Mouse (Mus musculus) MEL (cell line): Measurements from ENCODE around the gene Wdr44. TPM values are rescaled to one million over a fixed set of nuclear protein-coding genes. Genes with fewer than 3 reads are reported as not detected.
A peak's percentile ranks its signal among the peaks of the same experiment; 100 is the strongest.

Source experiments
- DNase-seq: peaks from one replicate; pipeline ENCODE4 v3.0.0; 2011; ENCODE audit warnings: low read depth, low spot score
- H3K27ac ChIP-seq: 2 replicates; pipeline ENCODE4 v1.5.1; 2012; ENCODE audit warnings: low read depth, mild to moderate bottlenecking, control low read depth, low read length, moderate library complexity; ENCODE audit not compliant: control insufficient read depth
- H3K27me3 ChIP-seq, 2 experiments: fragments of 150-350 bp in 1 of 2; sonication (generic) in 1 of 2; 2 replicates each; pipeline ENCODE4 v1.6.1; 2012; ENCODE audit warnings: low read length in 2 of 2, mild to moderate bottlenecking in 2 of 2, improper control_type of control experiment in 1 of 2, moderate library complexity in 1 of 2; ENCODE audit not compliant: insufficient read depth in 2 of 2, control insufficient read depth in 1 of 2
- H3K36me3 ChIP-seq, 2 experiments: 2 replicates each; pipeline ENCODE4 v1.6.1; 2012 to 2014; ENCODE audit warnings: low read length in 2 of 2, improper control_type of control experiment in 1 of 2, inconsistent platforms in 1 of 2, mild to moderate bottlenecking in 1 of 2; ENCODE audit not compliant: insufficient read depth in 2 of 2, control insufficient read depth in 1 of 2
- H3K4me1 ChIP-seq, 2 experiments: fragments of 150-350 bp in 1 of 2; sonication (generic) in 1 of 2; 2 replicates each; pipeline ENCODE4 v1.6.1; 2012; ENCODE audit warnings: low read length in 2 of 2, improper control_type of control experiment in 1 of 2, mild to moderate bottlenecking in 1 of 2; ENCODE audit not compliant: insufficient read depth in 2 of 2, control insufficient read depth in 1 of 2
- H3K4me3 ChIP-seq, 2 experiments: fragments of 150-350 bp in 1 of 2; sonication (generic) in 1 of 2; 2 replicates each; pipeline ENCODE4 v1.5.1; 2012; ENCODE audit warnings: low read depth in 2 of 2, low read length in 2 of 2, mild to moderate bottlenecking in 2 of 2, moderate library complexity in 2 of 2, control low read depth in 1 of 2, improper control_type of control experiment in 1 of 2; ENCODE audit not compliant: control insufficient read depth in 1 of 2, insufficient read depth in 1 of 2
- H3K79me2 ChIP-seq: 2 replicates; pipeline ENCODE4 v1.6.1; 2012; ENCODE audit warnings: mild to moderate bottlenecking, low read length, moderate library complexity; ENCODE audit not compliant: control insufficient read depth, poor library complexity, insufficient read depth
- H3K9ac ChIP-seq: 2 replicates; pipeline ENCODE4 v1.6.1; 2012; ENCODE audit warnings: low read depth, mild to moderate bottlenecking, control low read depth, low read length, moderate library complexity; ENCODE audit not compliant: control insufficient read depth, poor library complexity, severe bottlenecking
- H3K9me3 ChIP-seq: fragments of 150-350 bp; sonication (generic); replicated peaks from 2 replicates; pipeline ENCODE4 v1.6.1; 2012; ENCODE audit warnings: mild to moderate bottlenecking, low read length, improper control_type of control experiment, moderate library complexity; ENCODE audit not compliant: insufficient read depth
- BHLHE40 ChIP-seq: IDR thresholded peaks from 2 replicates; pipeline ENCODE4 v1.6.1; 2012; ENCODE audit warnings: low read depth, mild to moderate bottlenecking, inconsistent platforms, low read length, improper control_type of control experiment, borderline replicate concordance
- CHD1 ChIP-seq: IDR thresholded peaks from 2 replicates; pipeline ENCODE4 v1.6.1; 2012; ENCODE audit warnings: low read depth, mild to moderate bottlenecking, inconsistent platforms, low read length, improper control_type of control experiment
- CHD2 ChIP-seq: IDR thresholded peaks from 2 replicates; pipeline ENCODE4 v1.6.1; 2011; ENCODE audit warnings: low read length, improper control_type of control experiment
- CTCF ChIP-seq, 3 experiments: IDR thresholded peaks in 2 of 3; conservative IDR thresholded peaks in 1 of 3; 2 replicates each; pipeline ENCODE4 v1.5.1; 2011 to 2012; ENCODE audit warnings: low read length in 3 of 3, low read depth in 2 of 3, mild to moderate bottlenecking in 2 of 3, improper control_type of control experiment in 1 of 3, inconsistent platforms in 1 of 3, mixed read lengths in 1 of 3, moderate library complexity in 1 of 3; ENCODE audit not compliant: control insufficient read depth in 1 of 3, insufficient read depth in 1 of 3, poor library complexity in 1 of 3, severe bottlenecking in 1 of 3
- E2F4 ChIP-seq: IDR thresholded peaks from 2 replicates; pipeline ENCODE4 v1.6.1; 2011; ENCODE audit warnings: low read depth, low read length, improper control_type of control experiment, borderline replicate concordance
- ELF1 ChIP-seq: IDR thresholded peaks from 2 replicates; pipeline ENCODE4 v1.6.1; 2014; ENCODE audit warnings: low read depth, mild to moderate bottlenecking, inconsistent platforms, low read length, improper control_type of control experiment, moderate library complexity
- EP300 ChIP-seq, 2 experiments: IDR thresholded peaks; 2 replicates each; pipeline ENCODE4 v1.6.1; 2011; ENCODE audit warnings: improper control_type of control experiment in 2 of 2, low read length in 2 of 2, low read depth in 1 of 2, mild to moderate bottlenecking in 1 of 2
- ETS1 ChIP-seq: IDR thresholded peaks from 2 replicates; pipeline ENCODE4 v1.6.1; 2012; ENCODE audit warnings: low read depth, mild to moderate bottlenecking, inconsistent platforms, low read length, improper control_type of control experiment, moderate library complexity
- GABPA ChIP-seq: IDR thresholded peaks from 2 replicates; pipeline ENCODE4 v1.6.1; 2012; ENCODE audit warnings: low read depth, mild to moderate bottlenecking, inconsistent platforms, low read length, improper control_type of control experiment, moderate library complexity
- GATA1 ChIP-seq: IDR thresholded peaks from 2 replicates; pipeline ENCODE4 v1.6.1; 2011; ENCODE audit warnings: low read depth, low read length, improper control_type of control experiment
- HCFC1 ChIP-seq: IDR thresholded peaks from 2 replicates; pipeline ENCODE4 v1.6.1; 2012; ENCODE audit warnings: low read depth, mild to moderate bottlenecking, inconsistent platforms, low read length, improper control_type of control experiment, moderate library complexity
- JUND ChIP-seq: IDR thresholded peaks from 2 replicates; pipeline ENCODE4 v1.6.1; 2011; ENCODE audit warnings: low read depth, mild to moderate bottlenecking, improper control_type of control experiment, low read length
- KAT2A ChIP-seq: conservative IDR thresholded peaks from 2 replicates; pipeline ENCODE4 v1.6.1; 2012; ENCODE audit warnings: low read depth, low read length, improper control_type of control experiment, inconsistent platforms
- MAFK ChIP-seq: IDR thresholded peaks from 2 replicates; pipeline ENCODE4 v1.6.1; 2011; ENCODE audit warnings: low read depth, mild to moderate bottlenecking, low read length, improper control_type of control experiment, borderline replicate concordance
- MAX ChIP-seq: IDR thresholded peaks from 2 replicates; pipeline ENCODE4 v1.6.1; 2011; ENCODE audit warnings: low read length, improper control_type of control experiment
- MAZ ChIP-seq: IDR thresholded peaks from 2 replicates; pipeline ENCODE4 v1.6.1; 2012; ENCODE audit warnings: low read depth, mild to moderate bottlenecking, inconsistent platforms, low read length, improper control_type of control experiment
- MEF2A ChIP-seq: IDR thresholded peaks from 2 replicates; pipeline ENCODE4 v1.6.1; 2014; ENCODE audit warnings: low read depth, mild to moderate bottlenecking, inconsistent platforms, low read length, improper control_type of control experiment; ENCODE audit not compliant: poor library complexity, insufficient replicate concordance, severe bottlenecking; ENCODE audit errors: extremely low read depth
- MXI1 ChIP-seq: IDR thresholded peaks from 2 replicates; pipeline ENCODE4 v1.6.1; 2011; ENCODE audit warnings: mild to moderate bottlenecking, low read depth, low read length, improper control_type of control experiment
- MYB ChIP-seq: IDR thresholded peaks from 2 replicates; pipeline ENCODE4 v1.6.1; 2011; ENCODE audit warnings: mild to moderate bottlenecking, low read depth, low read length, improper control_type of control experiment
- MYC ChIP-seq: IDR thresholded peaks from 2 replicates; pipeline ENCODE4 v1.6.1; 2011; ENCODE audit warnings: low read depth, mild to moderate bottlenecking, low read length, improper control_type of control experiment, moderate library complexity
- NELFE ChIP-seq: IDR thresholded peaks from 2 replicates; pipeline ENCODE4 v1.6.1; 2011; ENCODE audit warnings: low read depth, low read length, improper control_type of control experiment
- NRF1 ChIP-seq: IDR thresholded peaks from 2 replicates; pipeline ENCODE4 v1.6.1; 2014; ENCODE audit warnings: low read depth, mild to moderate bottlenecking, inconsistent platforms, low read length, improper control_type of control experiment, moderate library complexity; ENCODE audit not compliant: poor library complexity, insufficient read depth, severe bottlenecking
- POLR2A ChIP-seq, 2 experiments: IDR thresholded peaks; 2 replicates each; pipeline ENCODE4 v1.6.1; 2011 to 2012; ENCODE audit warnings: low read length in 2 of 2, mild to moderate bottlenecking in 2 of 2, control low read depth in 1 of 2, improper control_type of control experiment in 1 of 2, low read depth in 1 of 2, moderate library complexity in 1 of 2; ENCODE audit not compliant: control insufficient read depth in 1 of 2, insufficient read depth in 1 of 2, poor library complexity in 1 of 2
- POLR2AphosphoS2 ChIP-seq: IDR thresholded peaks from 2 replicates; pipeline ENCODE4 v1.6.1; 2011; ENCODE audit warnings: low read length, improper control_type of control experiment
- POLR2AphosphoS5 ChIP-seq: IDR thresholded peaks from 2 replicates; pipeline ENCODE4 v1.6.1; 2012; ENCODE audit warnings: low read depth, borderline replicate concordance, mild to moderate bottlenecking, inconsistent platforms, low read length, moderate library complexity, mixed read lengths
- RAD21 ChIP-seq: IDR thresholded peaks from 2 replicates; pipeline ENCODE4 v1.6.1; 2011; ENCODE audit warnings: mild to moderate bottlenecking, low read depth, low read length, improper control_type of control experiment
- RCOR1 ChIP-seq: IDR thresholded peaks from 2 replicates; pipeline ENCODE4 v1.6.1; 2012; ENCODE audit warnings: low read depth, mild to moderate bottlenecking, inconsistent platforms, low read length, improper control_type of control experiment
- SIN3A ChIP-seq: IDR thresholded peaks from 2 replicates; pipeline ENCODE4 v1.6.1; 2012; ENCODE audit warnings: low read length, improper control_type of control experiment, inconsistent platforms
- SMC3 ChIP-seq: IDR thresholded peaks from 2 replicates; pipeline ENCODE4 v1.6.1; 2011; ENCODE audit warnings: low read depth, low read length, improper control_type of control experiment
- TAL1 ChIP-seq: IDR thresholded peaks from 2 replicates; pipeline ENCODE4 v1.6.1; 2012; ENCODE audit warnings: mild to moderate bottlenecking, inconsistent platforms, low read length, moderate library complexity, mixed read lengths
- USF1 ChIP-seq: IDR thresholded peaks from 2 replicates; pipeline ENCODE4 v1.6.1; 2014; ENCODE audit warnings: low read depth, mild to moderate bottlenecking, inconsistent platforms, low read length, improper control_type of control experiment, moderate library complexity
- USF2 ChIP-seq, 2 experiments: IDR thresholded peaks; 2 replicates each; pipeline ENCODE4 v1.6.1; 2011 to 2012; ENCODE audit warnings: improper control_type of control experiment in 2 of 2, low read length in 2 of 2, borderline replicate concordance in 1 of 2, inconsistent platforms in 1 of 2, low read depth in 1 of 2, mild to moderate bottlenecking in 1 of 2; ENCODE audit not compliant: insufficient read depth in 1 of 2
- ZKSCAN1 ChIP-seq: IDR thresholded peaks from 2 replicates; pipeline ENCODE4 v1.6.1; 2012; ENCODE audit warnings: low read depth, mild to moderate bottlenecking, inconsistent platforms, low read length, improper control_type of control experiment, moderate library complexity
- ZMIZ1 ChIP-seq: IDR thresholded peaks from 2 replicates; pipeline ENCODE4 v1.6.1; 2012; ENCODE audit warnings: low read depth, mild to moderate bottlenecking, inconsistent platforms, low read length, improper control_type of control experiment, moderate library complexity
- ZNF384 ChIP-seq: IDR thresholded peaks from 2 replicates; pipeline ENCODE4 v1.6.1; 2012; ENCODE audit warnings: low read depth, mild to moderate bottlenecking, inconsistent platforms, low read length, improper control_type of control experiment
- polyA plus RNA-seq, 2 experiments: library from polyadenylated mRNA; stranded (reverse) in 1 of 2; unstranded in 1 of 2; fragments of >175 nt in 1 of 2; fragments of >200 nt in 1 of 2; gene quantifications; 2 replicates each; pipeline versions ENCODE4 v1.2.1 to v1.2.4; 2012; ENCODE audit warnings: low replicate concordance in 2 of 2, low read depth in 1 of 2; ENCODE audit not compliant: insufficient read length in 2 of 2, insufficient read depth in 1 of 2, missing spikeins in 1 of 2
- total RNA-seq: library from RNA; depleted of rRNA; stranded (reverse); fragments of 300-350 nt; gene quantifications from 2 replicates; pipeline ENCODE4 v1.2.3, GENCODE M21; 2012; rRNA removed

Gene Wdr44
- total RNA-seq (7.5 and 10.4 TPM in 2 replicates), polyA plus RNA-seq (10 to 100 TPM in 1 of 2 experiments, not detected in 1; 20.3 TPM)

- Histone ChIP-seq H3K4me1 (peaks cover 0 to 5% of the 10 kb centered on the region in 2 experiments; a peak in 1 of 4 replicates), H3K79me2 (peaks cover 39% of the 10 kb centered on the region), H3K27ac (peak within 1 kb of the TSS; percentile 98), H3K27me3 (no peaks in the 10 kb centered on the region), H3K9ac (peak within 1 kb of the TSS; percentile 94), H3K9me3 (no peaks in the 10 kb centered on the region), H3K4me3 (peak within 1 kb of the TSS; percentile 86 to 94), H3K36me3 (peaks cover 0 to 6% of the 10 kb centered on the region in 2 experiments; a peak in 2 of 4 replicates)
- DNase-seq: peak; percentile 99
- TF ChIP-seq E2F4: no peak
- no peak for TF ChIP-seq BHLHE40
- TF ChIP-seq CHD1: 0 out of 2 replicates have a peak, but pooled peaks have one; percentile 20
- TF ChIP-seq KAT2A: no peak
- TF ChIP-seq HCFC1: peak; percentile 55
- TF ChIP-seq USF1: no peak
- no peak for TF ChIP-seq MYB
- TF ChIP-seq POLR2AphosphoS5: no peak
- TF ChIP-seq NELFE: peak; percentile 85
- no peak for TF ChIP-seq ZNF384
- peak; percentile 94 for TF ChIP-seq NRF1
- TF ChIP-seq EP300 (IDR thresholded peaks at IDR 0.05; ENCODE audit: low read depth in 1 of 2, low read length in 2 of 2): peak in 1 of 2 experiments; percentile 42; a peak in 2 of 4 replicates
- TF ChIP-seq POLR2AphosphoS2: peak; percentile 78
- no peak for TF ChIP-seq MAX
- no peak; the same call in 1 of the 2 replicates for TF ChIP-seq MYC
- TF ChIP-seq GATA1: no peak
- TF ChIP-seq MAFK: no peak
- TF ChIP-seq TAL1: no peak
- no peak for TF ChIP-seq ZKSCAN1
- 0 out of 2 replicates have a peak, but pooled peaks have one; percentile 2 for TF ChIP-seq RCOR1
- peak; percentile 87 for TF ChIP-seq MXI1
- TF ChIP-seq RAD21: no peak
- TF ChIP-seq USF2 (IDR thresholded peaks at IDR 0.05; ENCODE audit: borderline replicate concordance in 1 of 2, insufficient read depth in 1 of 2, low read depth in 1 of 2, low read length in 2 of 2): no peak
- TF ChIP-seq SIN3A: peak; percentile 95
- TF ChIP-seq POLR2A (IDR thresholded peaks at IDR 0.05; ENCODE audit: control insufficient read depth in 1 of 2, insufficient read depth in 1 of 2, low read depth in 1 of 2, low read length in 2 of 2, poor library complexity in 1 of 2): peak; percentile 60 to 92; a peak in 3 of 4 replicates
- TF ChIP-seq SMC3: no peak
- TF ChIP-seq JUND: no peak
- TF ChIP-seq ETS1: peak; percentile 23; the same call in 1 of the 2 replicates
- peak; percentile 94 for TF ChIP-seq ZMIZ1
- TF ChIP-seq ELF1: peak; percentile 90
- no peak for TF ChIP-seq MAZ
- TF ChIP-seq CTCF (IDR thresholded peaks at IDR 0.05 in 2 of 3, conservative IDR thresholded peaks at IDR 0.05 in 1 of 3; ENCODE audit: control insufficient read depth in 1 of 3, insufficient read depth in 1 of 3, low read depth in 2 of 3, low read length in 3 of 3, poor library complexity in 1 of 3, severe bottlenecking in 1 of 3): 0 out of 6 replicates have a peak, but pooled peaks of 1 of the 3 experiments have one; percentile 3
- no peak for TF ChIP-seq GABPA
- peak; percentile 95 for TF ChIP-seq CHD2
- TF ChIP-seq MEF2A: no peak
Observed at GRCm38 (mm10) chrX:23692722-23693442, at the start of gene Wdr44. Wdr44 (plus strand) TSS chrX:23693051.
